Mouse (Mus musculus) layer of hippocampus, postnatal 25 days (tissue): ENCODE measurements around the gene D630023F18Rik. TPM values are rescaled to one million over a fixed set of nuclear protein-coding genes. Genes with fewer than 3 reads are reported as not detected.

Experiments
- DNase-seq, 2 experiments: peaks; one replicate each; pipeline ENCODE4 v3.0.0; 2022; ENCODE audit warnings: mixed read lengths in 2 of 2, low spot score in 1 of 2; ENCODE audit errors: extremely low spot score in 1 of 2
- total RNA-seq, 2 experiments: library from RNA; stranded (reverse); gene quantifications; 2 replicates each; pipeline ENCODE4 v1.2.3; 2021

Gene D630023F18Rik
- total RNA-seq, 2 experiments from 2014 or later: 10.0 TPM

- peak in 1 of 2 experiments; percentile 79 for DNase-seq
Observed at GRCm38 (mm10) chr1:65112031-65112806, 10.8 kb downstream of the D630023F18Rik start.

DNA sequence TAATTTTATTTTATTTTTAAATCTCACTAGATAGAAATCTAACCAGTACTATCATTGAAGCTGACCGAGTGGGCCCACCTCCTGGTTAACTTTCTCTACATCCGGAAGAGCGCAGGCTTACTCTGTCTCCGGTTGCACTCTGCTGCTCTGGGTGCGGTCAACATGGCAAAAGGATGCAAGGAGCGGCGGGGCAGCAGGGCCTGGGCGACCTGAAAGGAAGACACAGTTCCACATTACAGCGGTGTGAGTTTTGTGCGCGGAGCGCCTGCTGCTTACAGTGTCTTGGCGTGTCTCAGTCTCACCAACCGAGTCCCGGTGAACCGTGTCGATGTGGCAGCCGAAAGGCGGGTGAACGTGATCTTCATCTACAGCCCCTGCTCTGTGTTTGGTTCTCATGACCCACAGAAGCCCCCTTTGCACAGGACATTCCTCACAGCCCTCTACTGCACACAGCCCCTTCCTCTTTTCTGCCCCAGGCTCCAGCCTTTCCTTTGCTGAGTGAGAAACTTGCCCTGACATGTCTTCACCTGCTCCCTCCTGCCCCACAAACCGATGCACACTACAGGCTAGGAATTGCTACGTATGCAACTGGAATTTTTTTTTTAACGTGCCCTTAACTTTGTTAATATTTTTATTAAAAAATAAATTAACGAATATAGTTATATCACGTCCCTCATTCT is 13.1 kb downstream of the D630023F18Rik start:
- DNase-seq: no peak

DNA sequence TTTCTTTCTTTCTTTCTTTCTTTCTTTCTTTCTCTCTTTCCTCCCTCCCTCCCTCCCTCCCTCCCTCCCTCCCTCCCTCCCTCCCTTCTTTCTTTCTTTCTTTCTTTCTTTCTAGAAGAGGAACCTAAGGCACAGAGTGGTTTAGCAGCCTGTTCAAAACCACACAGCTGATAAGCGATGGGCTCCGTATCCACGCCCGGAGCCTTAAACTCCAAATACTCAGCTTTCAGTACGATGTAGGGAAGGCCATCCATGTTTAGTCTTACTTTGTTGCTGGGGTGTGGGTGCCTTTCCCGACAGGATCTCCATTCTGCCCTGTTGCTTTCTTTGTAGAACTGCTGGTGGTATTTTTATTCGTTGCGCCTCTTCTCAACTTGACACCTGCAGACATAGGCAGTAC is 13.8 kb downstream of the D630023F18Rik start:
- DNase-seq: no peak

GRCm38 (mm10) chr1:65107654-65108279 is 15.2 kb downstream of the D630023F18Rik start:
- DNase-seq: no peak

DNA sequence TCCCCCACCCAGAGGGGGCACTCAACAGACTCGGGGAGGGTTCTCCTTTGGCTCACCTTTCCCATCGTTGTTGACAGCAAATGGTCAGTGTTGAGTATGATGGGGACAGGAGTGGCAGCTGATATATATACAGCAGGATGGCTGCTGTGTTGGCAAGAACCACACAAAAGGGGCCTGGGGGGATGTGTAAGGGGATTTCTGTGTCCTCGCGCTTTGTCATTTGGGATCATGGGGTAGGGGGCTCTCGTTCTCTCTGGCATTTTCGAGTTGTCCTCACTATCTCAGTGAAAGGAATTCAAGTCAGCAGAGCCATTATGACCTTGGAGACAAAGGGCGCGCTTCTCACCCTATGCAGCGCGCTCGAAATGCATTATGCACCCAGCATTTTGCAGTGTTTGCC is 19.7 kb downstream of the D630023F18Rik start, which contains the start of gene Cryga:
Gene Cryga (minus strand): TSS at position 101 of the 400 bp plus-strand sequence.
- DNase-seq: no peak

- DNase-seq: no peak
Observed at GRCm38 (mm10) chr1:65096953-65097352, 26.1 kb downstream of the D630023F18Rik start.

- no peak for DNase-seq
Observed at GRCm38 (mm10) chr1:65091566-65091965, 31.4 kb downstream of the D630023F18Rik start.

- no peak for DNase-seq
Observed at GRCm38 (mm10) chr1:65090370-65090769, 32.6 kb downstream of the D630023F18Rik start.

DNA sequence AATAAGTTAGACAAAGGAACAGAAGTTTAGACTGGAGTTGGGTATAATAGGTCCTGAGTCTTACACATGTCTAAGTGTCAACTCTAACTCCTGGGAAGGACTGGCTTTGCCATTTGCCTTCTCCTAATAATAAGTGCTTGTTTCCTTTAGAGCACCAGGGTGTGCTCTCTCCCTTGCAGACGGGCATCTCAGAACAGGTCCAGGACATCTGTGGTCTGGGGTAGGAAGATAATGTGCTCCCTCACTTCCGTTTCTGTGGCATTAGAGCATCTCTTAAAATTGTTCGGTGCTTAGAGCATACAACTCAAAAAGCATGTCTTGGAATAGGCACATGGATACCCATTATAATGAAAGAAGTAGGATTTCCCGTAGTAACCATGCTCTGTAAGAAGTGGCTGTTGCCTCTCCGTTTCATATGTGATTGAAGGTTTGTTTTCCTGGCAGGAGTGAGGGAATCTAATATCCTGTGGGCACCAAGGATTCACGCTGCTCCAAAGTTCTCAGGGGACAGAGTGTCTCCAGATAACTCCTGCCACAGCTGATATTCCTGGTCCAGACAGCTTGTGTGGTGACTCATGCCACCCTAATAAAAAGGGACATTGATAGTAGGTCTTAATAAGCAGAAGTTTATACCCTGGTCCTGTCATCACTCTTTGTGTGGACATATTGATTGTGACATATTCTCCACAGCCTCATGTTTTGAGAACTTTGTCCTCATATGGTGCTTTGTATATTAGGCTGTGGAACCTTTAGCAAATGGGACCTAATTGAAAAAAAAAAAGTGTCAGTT is 34.3 kb downstream of the D630023F18Rik start:
- DNase-seq: no peak

DNA sequence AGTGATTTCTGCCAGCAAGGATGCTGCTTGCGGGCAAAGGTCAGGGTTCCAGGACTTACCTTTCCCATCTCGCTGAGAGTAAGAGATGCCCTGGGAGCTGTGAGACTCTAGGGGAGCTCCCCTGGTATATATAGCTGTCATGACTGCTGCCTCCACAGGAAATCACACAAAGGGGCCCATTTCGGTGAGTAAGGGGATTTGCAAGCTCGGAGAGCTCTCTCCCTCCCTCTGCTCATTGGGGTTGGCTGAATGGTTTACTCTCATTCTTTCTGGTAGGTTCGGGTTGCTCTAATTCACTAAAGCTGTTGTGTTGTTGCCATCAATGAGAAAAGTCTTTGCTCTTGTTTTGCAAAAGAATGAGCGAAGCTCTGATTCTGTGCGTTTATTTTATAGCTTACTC is 40.8 kb downstream of the D630023F18Rik start, which contains the start of gene Crygb:
Gene Crygb (minus strand): TSS at position 101 of the 400 bp plus-strand sequence.
- DNase-seq: no peak

GRCm38 (mm10) chr1:65075607-65076006 is 47.4 kb downstream of the D630023F18Rik start:
- no peak for DNase-seq

GRCm38 (mm10) chr1:65073589-65073988 is 49.4 kb downstream of the D630023F18Rik start, which contains the start of gene Crygc:
Gene Crygc, minus strand, starts transcription at chr1:65073689.
- DNase-seq: no peak

DNA sequence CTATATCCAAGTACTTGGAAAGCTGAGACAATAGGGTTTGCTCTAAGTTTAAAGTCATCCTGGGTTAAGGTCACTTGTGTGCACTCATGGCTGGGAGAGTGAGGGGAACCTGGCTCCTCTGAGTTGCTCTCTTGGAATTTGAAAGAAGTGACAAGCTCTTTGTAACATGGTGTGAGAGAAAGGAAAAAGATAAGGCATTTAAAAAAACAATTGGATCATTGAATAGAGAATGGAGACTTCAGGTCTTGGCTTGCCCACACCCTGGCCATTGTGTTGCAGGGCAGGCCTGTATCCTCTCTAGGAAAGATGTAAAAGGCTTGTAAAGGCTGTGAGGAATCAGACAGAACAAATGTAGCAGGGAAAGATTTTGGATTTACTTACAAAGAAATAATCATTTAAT is 55.2 kb downstream of the D630023F18Rik start:
- no peak for DNase-seq

GRCm38 (mm10) chr1:65064201-65064600 is 58.8 kb downstream of the D630023F18Rik start:
- no peak for DNase-seq

DNA sequence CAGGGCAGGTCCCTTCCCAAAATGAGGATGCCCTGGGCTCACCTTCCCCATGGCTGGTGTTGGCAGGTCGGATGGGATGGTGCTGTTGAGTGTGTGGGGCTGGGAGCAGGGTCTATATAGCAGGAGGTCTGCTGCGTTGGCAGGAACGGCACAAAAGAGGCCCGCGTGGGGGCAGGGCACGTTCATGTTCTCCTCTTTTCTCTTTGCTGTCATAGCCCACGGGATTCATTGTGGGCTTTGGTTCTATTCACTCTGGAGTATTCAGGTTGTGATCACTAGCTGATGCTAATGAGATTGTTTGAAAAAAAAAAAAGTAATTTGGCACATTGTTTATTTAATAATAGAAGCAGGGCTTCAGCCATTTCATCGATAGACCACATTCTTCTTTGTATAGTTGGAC is 59.7 kb downstream of the D630023F18Rik start, which contains the start of gene Crygd:
Gene Crygd (minus strand): TSS at position 101 of the 400 bp plus-strand sequence.
- no peak for DNase-seq

Other genes with a start within 250 kb of the D630023F18Rik start
- gene Plekhm3, start 166.4 kb downstream of the D630023F18Rik start, total RNA-seq: 10 to 100 TPM; 24.7 to 34.1 TPM
- not detected for gene Akr1cl, start 90.5 kb downstream of the D630023F18Rik start, total RNA-seq
- not detected for gene Cryge, start 72.1 kb downstream of the D630023F18Rik start, total RNA-seq
- gene Crygd, start 59.8 kb downstream of the D630023F18Rik start, total RNA-seq: not detected
- gene Crygc, start 49.5 kb downstream of the D630023F18Rik start, total RNA-seq: not detected
- not detected for gene Crygb, start 40.9 kb downstream of the D630023F18Rik start, total RNA-seq
- gene Cryga, start 19.8 kb downstream of the D630023F18Rik start, total RNA-seq: under 1 TPM in 1 of 2 experiments, not detected in 1; 0.47 TPM
- 1 to 10 TPM in 1 of 2 experiments, not detected in 1; 1.3 TPM for gene Gm28845, start 3.7 kb downstream of the D630023F18Rik start, total RNA-seq
- gene Idh1, start 63.3 kb upstream of the D630023F18Rik start, total RNA-seq: 10 to 100 TPM; 52.2 to 57.4 TPM
- gene Pikfyve, start 63.5 kb upstream of the D630023F18Rik start, total RNA-seq: 10 to 100 TPM; 38.9 to 42.3 TPM
- gene Pth2r, start 158.8 kb upstream of the D630023F18Rik start, total RNA-seq: under 1 TPM; 0.32 to 0.45 TPM